Mouse (Mus musculus): ENCODE data around the gene 2900026A02Rik. TPM values are rescaled to one million over a fixed set of nuclear protein-coding genes. Genes with fewer than 3 reads are reported as not detected.
A peak's percentile ranks its signal among the peaks of the same experiment; 100 is the strongest.

2900026A02Rik gene
- polyA plus RNA-seq, 1 experiment from 2014 or later = 2.7 TPM

DNA sequence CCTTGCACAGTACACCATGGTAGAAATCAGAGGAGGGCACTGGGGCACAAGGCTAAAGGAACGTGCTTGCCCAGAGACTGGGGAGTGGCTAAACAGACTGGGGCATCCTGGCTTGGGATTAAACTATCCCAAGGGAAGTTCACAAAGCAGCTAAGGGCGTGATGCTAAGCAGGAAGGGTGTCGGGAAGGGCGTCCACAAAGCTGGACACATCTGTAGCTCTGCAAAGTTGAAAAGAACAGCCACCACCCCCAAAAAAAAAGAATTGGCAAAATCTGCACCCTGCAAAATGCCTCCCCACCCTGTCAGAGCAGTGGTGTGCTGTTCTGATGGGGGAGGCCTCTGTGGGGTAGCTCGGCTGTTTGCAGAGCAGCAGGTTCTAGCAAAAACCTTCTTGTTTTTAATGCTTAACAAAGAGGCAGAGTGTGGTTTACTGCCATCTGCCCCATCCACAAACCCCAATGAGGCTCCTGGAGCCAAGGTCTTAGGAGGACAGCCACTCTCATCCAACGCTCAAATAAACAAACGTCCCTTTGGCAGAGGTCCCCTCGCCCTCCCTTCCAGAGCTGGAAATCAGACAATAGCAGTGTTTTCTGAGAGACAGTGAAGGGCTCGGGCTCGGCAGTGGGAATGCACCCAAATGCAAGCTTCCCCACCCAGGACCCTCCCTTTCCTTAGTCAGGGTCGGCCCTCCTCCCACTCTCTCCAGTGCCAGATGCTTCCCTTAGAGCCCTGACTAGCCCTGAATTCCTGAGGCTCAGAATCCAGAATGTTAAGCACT is 12.2 kb downstream of the 2900026A02Rik start:
- H3K4me1 ChIP-seq (ENCODE audit: insufficient read depth) = peaks cover 29% of the 10 kb centered on the region
- H3K4me3 ChIP-seq (ENCODE audit: low read depth, low read length) = no peak overlapping the region
- peak overlapping the region; percentile 51 for H3K27ac ChIP-seq (ENCODE audit: low read depth)
- H3K9me3 ChIP-seq (ENCODE audit: low read length) = no peaks in the 10 kb centered on the region
- TF ChIP-seq CTCF (IDR thresholded peaks at IDR 0.05; ENCODE audit: low read depth) (no peak), EP300 (IDR thresholded peaks at IDR 0.05; ENCODE audit: low read depth) (no peak)
- H3K36me3 ChIP-seq (replicated peaks; ENCODE audit: insufficient read depth, low read length) = no peaks in the 10 kb centered on the region
- 54% methylated on average over 11 of the region's 11 CpGs for WGBS (ENCODE audit: insufficient replicate concordance)
- no peak overlapping the region for H3K4me2 ChIP-seq (ENCODE audit: low read depth, low read length)
- ATAC-seq (no peak), DNase-seq (no peak)
- no peaks in the 10 kb centered on the region for H3K27me3 ChIP-seq (ENCODE audit: insufficient read depth, low read length)
- H3K9ac ChIP-seq (replicated peaks) = no peak overlapping the region

- no peaks in the 10 kb centered on the region for H3K36me3 ChIP-seq (replicated peaks; ENCODE audit: insufficient read depth, low read length)
- no peak overlapping the region for H3K9ac ChIP-seq (replicated peaks)
- peak overlapping the region; percentile 0; the same call in 1 of the 2 replicates for H3K27ac ChIP-seq (ENCODE audit: low read depth)
- 35% methylated on average over 4 of the region's 4 CpGs for WGBS (ENCODE audit: insufficient replicate concordance)
- no peaks in the 10 kb centered on the region for H3K9me3 ChIP-seq (ENCODE audit: low read length)
- DNase-seq = no peak
- no peak for ATAC-seq
- TF ChIP-seq CTCF (IDR thresholded peaks at IDR 0.05; ENCODE audit: low read depth) (no peak), EP300 (IDR thresholded peaks at IDR 0.05; ENCODE audit: low read depth) (no peak)
- no peaks in the 10 kb centered on the region for H3K27me3 ChIP-seq (ENCODE audit: insufficient read depth, low read length)
- no peak overlapping the region for H3K4me2 ChIP-seq (ENCODE audit: low read depth, low read length)
- H3K4me1 ChIP-seq (ENCODE audit: insufficient read depth) = peaks cover 29% of the 10 kb centered on the region
- H3K4me3 ChIP-seq (ENCODE audit: low read depth, low read length) = no peak overlapping the region
Observed at GRCm38 (mm10) chr5:113208048-113208447, 13.0 kb downstream of the 2900026A02Rik start.

DNA sequence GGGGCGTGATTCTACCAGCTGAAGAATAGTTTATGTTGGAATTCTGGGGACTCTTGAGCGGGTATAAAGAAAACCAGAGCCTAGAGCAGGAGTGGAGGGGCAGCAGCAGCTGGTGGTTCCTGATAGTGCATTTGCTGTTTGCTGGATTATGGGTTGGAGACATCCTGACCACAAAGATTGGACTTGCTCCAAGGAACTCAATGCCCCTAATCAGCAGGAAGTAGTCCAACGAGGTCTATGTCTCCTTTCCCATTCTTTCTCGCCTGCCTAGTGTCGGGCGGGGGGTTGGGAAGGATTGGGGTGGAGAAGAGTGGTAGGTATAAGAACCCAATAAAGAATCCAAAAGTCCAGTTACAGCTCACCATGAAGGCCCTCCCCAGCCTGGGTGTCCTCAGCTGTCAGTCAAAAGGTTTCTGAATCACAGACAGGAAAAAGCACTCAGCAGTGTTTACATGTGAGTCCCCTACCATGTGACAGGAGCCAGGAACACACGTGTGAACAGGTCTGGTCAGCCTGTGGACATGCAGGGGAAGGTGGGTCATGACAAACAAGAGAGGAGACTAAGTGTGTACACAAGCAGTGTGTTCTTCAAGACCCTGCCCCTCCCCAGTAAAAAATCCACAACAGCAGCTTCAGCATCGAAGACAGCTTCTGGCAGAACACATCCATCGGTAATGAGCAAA is 14.2 kb downstream of the 2900026A02Rik start:
- 35% methylated on average over 9 of the region's 9 CpGs for WGBS (ENCODE audit: insufficient replicate concordance)
- Histone ChIP-seq H3K27ac (ENCODE audit: low read depth) (peak overlapping the region; percentile 44; the same call in 1 of the 2 replicates), H3K36me3 (replicated peaks; ENCODE audit: insufficient read depth, low read length) (no peaks in the 10 kb centered on the region), H3K4me3 (ENCODE audit: low read depth, low read length) (no peak overlapping the region), H3K4me2 (ENCODE audit: low read depth, low read length) (no peak overlapping the region), H3K4me1 (ENCODE audit: insufficient read depth) (peaks cover 29% of the 10 kb centered on the region), H3K9ac (replicated peaks) (no peak overlapping the region), H3K9me3 (ENCODE audit: low read length) (no peaks in the 10 kb centered on the region), H3K27me3 (ENCODE audit: insufficient read depth, low read length) (no peaks in the 10 kb centered on the region)
- ATAC-seq (peak; percentile 62), DNase-seq (no peak)
- TF ChIP-seq EP300 (IDR thresholded peaks at IDR 0.05; ENCODE audit: low read depth) (0 out of 2 replicates have a peak, but pooled peaks have one; percentile 31), CTCF (IDR thresholded peaks at IDR 0.05; ENCODE audit: low read depth) (no peak)

- Histone ChIP-seq H3K36me3 (replicated peaks; ENCODE audit: insufficient read depth, low read length) (no peaks in the 10 kb centered on the region), H3K27me3 (ENCODE audit: insufficient read depth, low read length) (no peaks in the 10 kb centered on the region), H3K9me3 (ENCODE audit: low read length) (no peaks in the 10 kb centered on the region), H3K27ac (ENCODE audit: low read depth) (no peak overlapping the region), H3K4me2 (ENCODE audit: low read depth, low read length) (no peak overlapping the region), H3K9ac (replicated peaks) (no peak overlapping the region), H3K4me1 (ENCODE audit: insufficient read depth) (peaks cover 22% of the 10 kb centered on the region), H3K4me3 (ENCODE audit: low read depth, low read length) (no peak overlapping the region)
- peak; percentile 24; the same call in 1 of the 2 replicates for ATAC-seq
- WGBS (ENCODE audit: insufficient replicate concordance) = 82% methylated on average over 9 of the region's 9 CpGs
- no peak for TF ChIP-seq EP300 (IDR thresholded peaks at IDR 0.05; ENCODE audit: low read depth)
- TF ChIP-seq CTCF (IDR thresholded peaks at IDR 0.05; ENCODE audit: low read depth) = no peak
- DNase-seq = no peak
Observed at GRCm38 (mm10) chr5:113204193-113204592, 16.8 kb downstream of the 2900026A02Rik start.

DNA sequence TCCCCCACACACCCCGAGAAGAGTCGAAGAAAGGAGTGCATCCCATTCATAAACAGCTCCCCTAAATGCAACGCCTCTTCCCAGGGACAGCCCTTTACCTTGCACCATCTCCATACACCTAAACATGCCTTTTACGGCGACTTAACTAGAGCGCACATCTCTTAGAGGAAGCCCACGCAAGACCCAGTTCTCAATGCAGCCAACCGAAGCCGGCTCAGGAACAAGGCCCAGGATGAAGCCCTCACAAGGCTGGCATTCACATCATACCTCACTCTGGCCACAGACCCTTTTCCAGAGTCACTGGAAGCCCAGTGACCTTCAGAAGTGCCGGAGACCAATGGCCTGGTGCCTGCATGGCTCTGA is 21.3 kb downstream of the 2900026A02Rik start:
- H3K4me3 ChIP-seq (ENCODE audit: low read depth, low read length) = no peak overlapping the region
- no peaks in the 10 kb centered on the region for H3K36me3 ChIP-seq (replicated peaks; ENCODE audit: insufficient read depth, low read length)
- no peak for ATAC-seq
- H3K9ac ChIP-seq (replicated peaks) = no peak overlapping the region
- H3K9me3 ChIP-seq (ENCODE audit: low read length) = no peaks in the 10 kb centered on the region
- H3K4me1 ChIP-seq (ENCODE audit: insufficient read depth) = peaks cover 3% of the 10 kb centered on the region
- no peak overlapping the region for H3K4me2 ChIP-seq (ENCODE audit: low read depth, low read length)
- WGBS (ENCODE audit: insufficient replicate concordance) = 82% methylated on average over 10 of the region's 10 CpGs
- H3K27me3 ChIP-seq (ENCODE audit: insufficient read depth, low read length) = no peaks in the 10 kb centered on the region
- no peak for TF ChIP-seq EP300 (IDR thresholded peaks at IDR 0.05; ENCODE audit: low read depth)
- H3K27ac ChIP-seq (ENCODE audit: low read depth) = no peak overlapping the region
- no peak for DNase-seq

GRCm38 (mm10) chr5:113199126-113199771 is 21.8 kb downstream of the 2900026A02Rik start:
- DNase-seq (no peak), ATAC-seq (no peak)
- Histone ChIP-seq H3K9me3 (ENCODE audit: low read length) (no peaks in the 10 kb centered on the region), H3K4me3 (ENCODE audit: low read depth, low read length) (no peak overlapping the region), H3K27me3 (ENCODE audit: insufficient read depth, low read length) (no peaks in the 10 kb centered on the region), H3K9ac (replicated peaks) (no peak overlapping the region), H3K36me3 (replicated peaks; ENCODE audit: insufficient read depth, low read length) (no peaks in the 10 kb centered on the region), H3K4me1 (ENCODE audit: insufficient read depth) (peaks cover 3% of the 10 kb centered on the region), H3K4me2 (ENCODE audit: low read depth, low read length) (no peak overlapping the region), H3K27ac (ENCODE audit: low read depth) (peak overlapping the region; percentile 16; the same call in 1 of the 2 replicates)
- TF ChIP-seq EP300 (IDR thresholded peaks at IDR 0.05; ENCODE audit: low read depth) (no peak), CTCF (IDR thresholded peaks at IDR 0.05; ENCODE audit: low read depth) (no peak)
- 54% methylated on average over 8 of the region's 8 CpGs for WGBS (ENCODE audit: insufficient replicate concordance)
